Mouse (Mus musculus) gastrocnemius, postnatal 14 days (tissue): Measurements from ENCODE around the gene Ccser1. TPM values are rescaled to one million over a fixed set of nuclear protein-coding genes. Genes with fewer than 3 reads are reported as not detected.

Source experiments
- DNase-seq: peaks from one replicate; pipeline ENCODE4 v3.0.0; 2021; ENCODE audit warnings: mixed read lengths
- intact Hi-C: fragments of 180-260 bp; cut with DNase I; formaldehyde crosslinking; loops from one replicate; pipeline ENCODE4 v1.15.1; 2025; ENCODE audit warnings: low total_unique reads
- total RNA-seq, 2 experiments: library from RNA; stranded (reverse); gene quantifications; 2 replicates each; pipeline ENCODE4 v1.2.3; 2021

Gene Ccser1
- total RNA-seq, 2 experiments from 2014 or later, result 2.0 to 4.0 TPM

DNA sequence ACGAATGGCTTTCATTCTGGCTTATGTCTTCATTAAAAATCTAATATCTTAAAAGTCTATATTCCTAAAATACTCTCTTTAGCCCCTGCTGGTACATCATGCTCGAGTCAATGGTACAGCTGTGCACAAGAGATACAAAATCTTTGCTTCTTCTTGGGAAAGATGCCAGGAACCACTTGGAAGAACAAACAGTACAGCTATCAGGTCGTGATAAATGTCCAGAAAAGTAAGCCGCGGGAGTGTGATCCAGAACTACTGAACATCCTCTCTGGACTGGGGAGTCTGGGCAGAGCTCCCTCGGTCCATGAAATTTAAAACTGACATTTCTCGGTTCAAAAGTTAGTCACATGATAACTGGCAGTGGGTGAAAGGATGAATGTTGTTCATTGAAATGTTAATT, 99.4 kb downstream of the Ccser1 start:
- no peak for DNase-seq
- intact Hi-C loops, result no loop called here

DNA sequence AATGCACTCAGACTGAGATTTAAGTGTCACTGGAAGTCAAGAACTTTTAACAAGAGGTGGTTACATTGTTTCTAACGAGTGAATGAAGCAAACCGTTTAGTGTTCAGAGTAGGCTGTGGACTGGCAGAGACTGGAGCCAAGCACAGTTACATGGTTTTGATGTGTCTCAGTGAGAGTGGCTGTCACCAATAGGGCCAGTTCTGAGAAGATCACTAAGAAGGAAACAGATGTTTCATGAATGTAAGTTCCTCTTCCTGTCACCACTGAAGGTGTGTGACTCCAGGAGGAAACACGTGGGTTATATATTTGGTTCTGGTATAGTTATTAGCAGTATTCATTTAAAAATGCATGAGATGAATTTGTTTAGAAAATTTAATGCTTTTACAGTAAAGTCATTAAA, 112.8 kb downstream of the Ccser1 start:
- DNase-seq, result no peak
- intact Hi-C loops, result no loop called here

DNA sequence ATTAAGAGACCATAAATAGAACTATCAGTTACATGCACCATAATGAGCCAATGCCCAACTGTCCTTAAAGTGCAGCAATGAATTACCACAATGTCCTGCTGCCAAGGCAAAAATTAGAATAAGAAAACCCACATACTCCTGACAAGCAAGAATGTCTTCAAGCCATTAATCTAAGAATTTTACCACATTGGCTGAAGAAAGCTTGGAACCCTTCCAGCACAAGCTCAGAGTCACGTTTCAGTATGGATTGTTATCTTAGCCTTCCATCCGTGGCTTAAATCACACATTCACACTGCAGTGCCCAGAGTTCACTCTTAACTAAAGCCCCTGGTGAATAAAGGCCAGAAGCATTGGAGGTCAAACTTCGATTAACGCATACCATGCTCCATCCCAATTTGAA, 115.4 kb downstream of the Ccser1 start:
- DNase-seq, result no peak
- intact Hi-C loops, result loop anchor here (5.0 kb wide), 1 partner anchor 228 kb away; no protein-coding TSS in a partner anchor

DNA sequence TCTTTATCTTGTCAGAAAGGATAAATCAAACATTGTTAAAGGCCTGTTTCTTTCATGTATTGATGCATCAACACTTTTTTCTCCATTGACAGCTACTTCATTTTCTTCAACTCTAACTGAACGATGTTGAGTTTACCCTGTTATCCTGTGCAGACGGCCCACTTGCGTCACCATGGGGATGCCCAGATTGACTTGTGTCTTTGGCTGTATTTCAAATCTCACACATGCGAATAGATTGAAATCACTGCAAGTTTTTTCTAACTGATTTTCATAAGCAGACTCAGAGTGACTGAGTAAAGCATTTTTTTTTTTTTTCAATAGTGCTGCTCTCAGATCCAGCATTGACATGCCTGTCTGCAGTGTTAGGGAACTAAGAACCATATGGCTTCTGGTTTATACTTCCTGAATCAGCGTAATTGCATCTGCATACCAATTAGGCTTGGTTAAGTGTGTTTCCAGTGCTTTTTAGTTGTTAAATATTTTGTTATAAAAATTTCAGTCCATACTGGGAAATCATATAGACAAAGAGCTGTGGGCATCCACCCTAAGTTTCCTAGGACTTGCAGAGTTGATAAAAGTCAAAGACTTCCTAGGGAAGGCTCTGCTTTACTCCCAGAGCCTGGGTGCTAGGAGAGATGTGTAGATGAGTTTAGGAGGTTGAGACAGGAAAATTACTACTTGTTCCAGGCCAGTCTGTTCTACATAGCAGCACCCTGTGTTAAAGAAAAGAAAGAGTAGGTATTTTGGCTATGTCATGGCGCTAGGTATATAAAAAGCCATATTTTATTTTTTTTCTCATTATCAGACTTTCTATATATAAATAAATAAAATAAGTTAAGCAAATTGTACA, 116.3 kb downstream of the Ccser1 start:
- intact Hi-C loops, result loop anchor here (5.0 kb wide), 1 partner anchor 229 kb away; no protein-coding TSS in a partner anchor
- no peak for DNase-seq

DNA sequence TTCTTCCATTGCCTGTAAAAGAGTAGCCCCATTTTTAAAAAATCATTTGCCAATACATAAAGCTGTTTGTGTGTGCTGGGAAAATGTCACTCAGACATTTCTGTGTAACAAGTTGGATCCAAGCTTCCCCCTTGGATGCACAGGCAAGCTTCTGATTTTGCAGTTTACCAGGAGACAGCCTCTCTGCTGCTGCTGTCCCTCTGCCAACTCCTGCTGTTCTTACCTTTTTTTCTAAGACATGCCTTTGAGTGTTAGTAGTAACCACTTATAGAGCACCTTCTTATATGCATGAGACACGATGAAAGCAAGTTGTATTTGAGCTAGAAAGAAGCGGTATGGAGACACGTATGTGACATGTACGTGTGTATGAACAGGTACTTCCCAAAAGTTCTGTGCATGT, 120.3 kb downstream of the Ccser1 start:
- DNase-seq, result no peak
- intact Hi-C loops, result loop anchor here (5.0 kb wide), 1 partner anchor 313 kb away; no protein-coding TSS in a partner anchor

DNA sequence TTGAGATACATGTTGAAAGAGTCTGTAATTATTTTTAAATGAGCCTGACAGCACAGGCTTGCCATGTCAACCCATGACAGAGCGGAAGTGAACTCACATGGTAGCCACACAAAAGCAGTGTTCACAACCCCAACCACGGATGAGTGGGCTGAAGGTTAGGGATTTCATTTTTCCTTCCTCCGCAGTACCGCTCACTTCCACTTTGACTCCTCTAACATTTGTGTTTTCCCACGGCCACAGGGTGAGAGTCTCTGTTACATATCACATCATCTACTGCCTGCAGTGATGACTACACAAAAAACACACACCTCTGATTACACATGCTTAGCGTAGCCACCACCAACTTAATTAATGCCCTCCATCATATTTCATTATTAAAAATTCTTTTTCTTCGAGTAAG, 120.9 kb downstream of the Ccser1 start:
- intact Hi-C loops, result loop anchor here (5.0 kb wide), 1 partner anchor 314 kb away; no protein-coding TSS in a partner anchor
- DNase-seq, result no peak

DNA sequence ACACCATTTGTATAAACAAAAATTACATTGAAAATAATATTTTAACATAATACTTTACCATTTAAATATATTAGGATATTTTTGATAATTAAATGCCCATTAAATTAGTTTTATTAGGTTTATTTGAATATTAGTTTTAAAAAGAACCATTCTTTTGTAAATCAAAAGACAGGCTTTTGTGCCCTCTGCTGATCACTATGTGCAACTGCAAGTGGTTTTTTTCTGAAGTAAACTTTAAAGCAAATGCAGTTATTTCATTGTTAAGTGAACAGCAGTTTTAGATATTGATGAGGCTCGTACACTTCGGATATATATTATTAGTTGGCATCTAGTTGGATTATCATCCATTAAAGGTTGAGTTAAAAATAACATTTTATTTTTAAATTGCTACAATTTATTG, 121.5 kb downstream of the Ccser1 start:
- intact Hi-C loops, result loop anchor here (5.0 kb wide), 1 partner anchor 314 kb away; no protein-coding TSS in a partner anchor
- no peak for DNase-seq

DNA sequence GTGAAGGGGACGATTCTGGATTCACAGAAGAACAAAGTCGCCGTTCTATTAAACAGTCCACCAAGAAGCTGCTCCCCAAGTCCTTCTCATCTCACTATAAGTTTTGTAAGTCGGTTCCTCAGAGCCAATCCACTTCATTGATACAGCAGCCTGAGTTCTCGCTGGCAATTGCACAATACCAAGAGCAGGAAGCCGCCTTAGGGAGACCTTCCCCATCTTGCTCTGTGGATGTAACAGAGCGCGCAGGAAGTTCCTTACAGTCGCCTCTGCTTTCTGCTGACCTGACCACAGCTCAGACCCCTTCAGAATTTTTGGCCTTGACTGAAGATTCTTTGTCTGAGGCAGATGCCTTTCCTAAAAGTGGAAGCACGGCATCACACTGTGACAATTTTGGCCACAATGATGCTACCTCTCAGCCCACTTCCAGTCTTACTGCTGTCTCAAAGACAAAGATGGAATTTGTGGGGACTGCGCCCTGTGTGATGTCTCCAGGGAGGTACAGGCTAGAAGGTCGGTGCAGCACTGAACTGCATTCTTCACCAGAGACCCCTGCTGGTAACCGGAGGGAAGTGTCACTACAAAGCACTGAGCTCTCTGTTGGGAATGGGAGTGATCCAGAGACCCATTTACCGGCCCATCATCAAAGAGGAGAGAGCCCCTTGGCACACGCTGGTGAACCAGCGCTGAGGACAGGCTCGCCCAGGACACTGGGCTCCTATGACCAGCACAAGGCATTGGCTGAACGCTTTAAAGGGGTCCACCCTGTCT, 131.4 kb downstream of the Ccser1 start:
- DNase-seq, result no peak
- intact Hi-C loops, result no loop called here

DNA sequence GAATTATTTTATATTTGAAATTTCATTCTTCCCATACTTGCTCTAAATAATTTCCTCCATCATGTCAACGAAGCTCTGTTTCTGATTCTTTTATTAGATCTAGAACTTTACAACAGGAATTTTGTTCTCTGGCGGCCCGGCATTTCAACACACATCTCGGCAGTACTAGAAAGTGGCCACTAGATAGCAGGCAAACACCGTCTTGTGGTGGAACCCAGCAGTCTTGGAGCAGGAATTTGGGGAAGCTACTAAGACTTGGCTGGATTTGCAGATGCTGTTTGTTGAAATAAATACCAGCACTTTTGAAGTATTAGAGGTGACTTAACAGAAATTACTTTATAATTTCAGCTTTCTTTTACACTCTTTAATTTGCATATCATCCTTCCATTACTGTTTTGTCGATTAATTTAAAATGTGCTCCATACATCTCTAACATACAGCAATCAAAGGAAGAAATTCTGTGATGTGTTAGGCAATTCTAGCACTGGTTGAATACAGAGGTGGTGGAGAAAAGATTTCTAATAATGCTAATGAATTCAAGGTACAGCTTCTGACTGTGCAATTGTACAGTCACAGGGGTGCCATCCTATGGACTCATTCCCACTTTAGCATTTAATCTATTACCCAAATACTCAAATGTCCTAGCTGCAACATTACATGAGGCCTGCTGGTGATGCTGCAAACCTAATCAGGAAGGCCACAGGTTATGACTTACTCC, 135.9 kb downstream of the Ccser1 start:
- intact Hi-C loops, result no loop called here
- peak; percentile 9 for DNase-seq

DNA sequence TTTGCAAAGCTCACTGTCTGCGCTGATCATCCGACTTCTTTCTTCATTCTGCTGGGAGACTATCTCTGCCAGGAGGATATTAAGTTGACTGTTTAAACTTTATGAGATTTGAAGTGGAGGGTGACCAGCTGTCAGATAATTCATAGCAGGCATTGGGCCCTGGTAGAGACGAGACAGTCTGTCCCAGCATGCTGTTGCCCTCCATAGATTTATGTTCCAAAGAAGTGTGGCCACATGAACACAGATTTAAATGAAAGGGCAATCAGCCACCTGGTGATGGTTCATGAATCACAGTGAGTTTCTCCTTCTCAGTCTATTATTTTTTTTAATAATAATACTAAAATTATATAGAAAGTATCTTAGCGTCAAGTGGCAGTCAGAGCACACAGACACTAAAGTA, 140.7 kb downstream of the Ccser1 start:
- no peak for DNase-seq
- intact Hi-C loops, result no loop called here

DNA sequence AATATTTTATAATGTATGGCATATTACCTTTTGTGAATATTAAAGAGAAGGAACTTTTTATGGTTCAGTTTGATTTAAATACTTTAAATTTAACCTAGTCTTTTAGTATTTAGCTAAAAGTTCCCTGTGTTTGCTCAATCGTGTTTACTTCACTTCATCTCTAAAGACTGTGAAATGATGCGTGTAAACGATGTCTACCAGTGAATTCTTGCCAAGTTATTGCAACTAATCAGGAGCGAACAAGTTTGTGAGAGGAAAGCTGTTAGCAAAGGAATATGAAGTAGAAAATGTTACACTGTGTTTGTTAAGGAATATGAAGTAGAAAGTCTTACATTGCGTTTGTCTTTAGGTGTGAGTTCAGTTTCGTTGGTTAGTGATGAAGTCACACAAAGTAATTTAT, 142.2 kb downstream of the Ccser1 start:
- intact Hi-C loops, result no loop called here
- no peak for DNase-seq

DNA sequence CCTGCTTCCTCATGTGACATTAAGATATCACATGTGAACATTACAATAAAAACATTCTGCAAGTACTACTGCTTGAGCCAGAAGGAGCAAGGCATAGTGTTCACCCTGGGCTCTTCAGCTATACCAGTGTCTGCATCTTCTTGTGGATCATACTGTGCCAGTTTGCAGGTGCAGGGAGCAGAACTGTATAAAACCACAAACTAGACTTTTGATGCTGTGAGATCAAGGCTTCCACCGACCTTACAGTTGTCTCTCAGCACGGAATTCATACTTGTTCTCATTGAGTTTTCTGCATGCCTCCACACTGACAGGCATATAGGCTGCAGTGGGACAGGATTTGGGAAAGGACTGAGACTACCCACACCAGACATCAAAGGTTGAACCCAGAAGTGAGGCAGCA, 146.0 kb downstream of the Ccser1 start:
- intact Hi-C loops, result no loop called here
- no peak for DNase-seq

DNA sequence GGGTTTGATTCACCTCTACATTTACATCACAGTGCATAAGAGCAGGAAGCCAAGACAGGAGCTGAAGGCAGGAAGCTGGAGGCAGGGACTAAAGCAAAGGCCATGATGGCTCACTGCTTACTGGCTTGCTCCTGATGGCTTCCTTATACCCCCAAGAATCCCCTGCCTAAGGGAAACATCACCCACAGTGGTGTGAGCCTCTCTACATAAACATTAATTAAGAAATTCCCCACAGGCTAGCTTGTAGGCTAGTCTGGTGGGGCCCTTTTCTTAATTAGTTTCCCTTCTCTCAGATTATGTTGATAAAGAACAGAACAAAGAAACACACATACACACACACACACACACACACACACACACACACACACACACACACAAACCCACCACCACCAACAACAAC, 148.9 kb downstream of the Ccser1 start:
- no peak for DNase-seq
- intact Hi-C loops, result no loop called here

DNA sequence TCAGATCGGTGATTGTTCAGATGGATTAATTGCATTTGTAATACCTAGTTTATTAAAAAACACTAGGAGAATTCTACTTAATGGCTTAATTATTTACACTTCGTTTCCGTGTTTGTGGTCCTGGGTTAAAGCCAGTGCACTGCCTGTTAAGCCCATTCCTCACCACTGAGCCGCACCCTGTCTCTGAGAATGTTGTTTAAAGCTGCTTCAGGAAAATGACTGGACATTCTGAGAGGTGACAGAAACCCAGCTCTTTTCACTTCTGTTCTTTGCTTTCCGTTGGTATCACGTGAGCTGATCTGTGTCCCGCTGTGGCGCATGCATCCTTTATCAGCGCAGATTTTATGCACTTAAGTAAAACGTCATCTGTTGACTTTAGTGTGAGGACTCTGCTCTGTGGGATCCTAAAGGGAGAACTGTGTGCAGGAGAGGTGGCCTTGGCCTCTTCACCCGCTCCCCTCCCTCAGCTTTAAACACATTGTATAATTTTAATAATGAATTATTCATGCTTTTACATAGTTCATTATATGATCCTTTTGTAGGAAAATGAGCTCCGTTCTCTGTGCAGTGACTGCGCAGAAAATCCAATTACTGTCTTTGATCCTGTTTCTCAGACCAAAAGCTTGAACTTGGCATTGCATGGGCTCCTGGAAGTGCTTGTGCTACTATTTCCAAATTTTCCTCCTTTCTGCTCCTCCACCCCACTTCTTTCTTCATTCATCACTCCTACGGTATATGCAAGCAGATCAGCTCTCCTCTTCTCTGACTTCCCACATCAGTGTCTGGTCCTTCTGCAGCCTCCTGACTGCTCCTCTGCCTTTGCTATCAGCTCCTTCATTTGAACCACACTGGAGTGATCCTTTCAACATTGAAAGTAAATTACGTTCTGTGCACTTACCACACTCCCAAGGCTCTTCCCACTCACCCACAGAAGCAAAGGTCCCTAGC, 149.7 kb downstream of the Ccser1 start:
- no peak for DNase-seq
- intact Hi-C loops, result no loop called here

DNA sequence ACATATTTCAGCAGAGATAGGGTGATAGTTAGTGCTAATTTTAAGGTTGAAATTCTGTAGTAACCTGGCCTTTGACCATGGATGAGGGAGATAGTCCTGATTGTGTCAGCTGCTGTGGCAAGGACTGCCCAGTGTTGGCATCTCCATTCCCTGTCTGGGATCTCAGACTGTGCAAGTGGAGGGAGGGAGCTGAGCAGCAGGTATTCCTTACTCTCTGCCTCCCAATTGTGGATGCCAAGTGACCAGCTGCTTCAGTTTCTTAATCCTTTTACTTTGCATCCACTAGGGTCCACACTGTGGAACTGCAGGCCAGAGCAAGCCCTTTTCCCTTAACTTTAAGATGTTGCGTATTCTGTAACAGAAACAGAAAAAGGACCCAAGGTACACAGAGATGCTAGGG, 154.3 kb downstream of the Ccser1 start:
- DNase-seq, result no peak
- intact Hi-C loops, result no loop called here

DNA sequence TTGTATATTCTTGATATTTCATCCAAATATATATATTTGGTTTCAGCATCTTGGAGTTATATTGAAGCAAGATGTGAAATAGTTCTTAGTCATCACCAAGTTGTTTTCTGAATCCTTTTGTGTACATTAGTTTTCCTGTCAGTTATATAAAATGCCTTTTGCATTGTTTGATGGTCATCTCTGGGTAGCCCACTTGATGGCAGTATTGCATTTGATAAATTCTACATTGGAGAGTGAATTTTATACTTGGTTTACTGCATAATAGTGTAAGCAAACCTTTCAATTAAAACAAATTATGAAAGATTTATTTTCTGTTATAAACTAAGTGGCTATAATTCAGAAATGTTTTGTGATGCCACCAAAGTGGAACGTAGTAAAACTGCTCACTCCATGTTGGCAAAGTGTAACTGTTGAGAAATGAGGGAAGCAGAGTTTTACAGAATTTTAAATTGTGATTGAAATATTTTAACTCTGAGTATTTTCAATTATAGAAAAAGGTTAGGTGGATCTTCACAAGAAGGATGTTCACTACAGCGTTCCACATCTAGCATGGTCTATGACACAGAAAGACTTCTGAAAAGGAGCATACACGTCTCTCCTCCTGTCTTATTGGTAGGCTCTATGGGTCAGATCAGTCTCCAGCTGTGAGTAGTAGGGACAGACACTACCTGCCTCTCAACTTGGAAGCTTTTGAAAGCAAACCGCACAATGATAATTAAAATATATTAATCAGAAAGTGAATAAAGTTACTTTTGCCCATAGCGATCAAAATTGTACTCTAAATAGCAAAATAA, 167.1 kb downstream of the Ccser1 start:
- intact Hi-C loops, result no loop called here
- no peak for DNase-seq

DNA sequence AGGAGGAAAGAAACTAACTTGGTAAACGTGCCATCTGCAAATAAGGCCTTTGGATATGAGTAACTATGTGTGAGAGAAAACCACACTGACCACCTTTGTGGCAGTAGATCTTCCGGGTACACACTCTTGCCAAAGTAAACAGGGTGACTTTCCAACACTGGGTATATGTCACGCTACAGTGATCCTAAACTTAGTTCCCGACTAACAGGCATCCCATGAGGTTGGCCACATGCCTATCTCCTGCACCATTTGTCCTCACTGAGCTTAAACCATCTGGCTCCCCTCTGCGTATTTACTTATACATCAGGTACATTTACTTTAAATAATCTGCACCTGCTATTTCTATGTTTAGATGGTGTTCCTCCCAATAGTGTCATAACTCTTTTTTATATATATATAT, 183.6 kb downstream of the Ccser1 start:
- DNase-seq, result no peak
- intact Hi-C loops, result no loop called here

DNA sequence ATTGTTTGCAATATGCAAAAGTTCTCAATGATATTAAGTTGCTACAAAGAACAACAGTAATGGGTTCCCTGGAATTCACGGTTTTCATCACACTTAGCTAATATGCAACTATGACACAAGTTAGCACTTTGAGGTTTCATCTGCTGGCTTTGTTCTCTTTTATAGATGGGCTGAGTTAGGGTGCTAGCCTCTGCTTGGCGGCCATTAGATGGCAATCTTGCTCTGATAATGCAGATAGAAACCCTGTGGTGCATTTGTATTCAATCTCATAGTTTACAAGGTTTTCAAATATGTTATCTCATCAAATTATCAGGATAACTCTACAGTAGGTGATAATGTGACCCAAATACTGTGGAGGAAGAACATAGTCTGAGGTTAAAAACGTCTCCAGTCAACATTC, 202.4 kb downstream of the Ccser1 start:
- intact Hi-C loops, result no loop called here
- DNase-seq, result no peak
